Comparison of ENCODE assay signal across 8 mouse cellular contexts in genomic region chr8:88119076-88119475, GRCm38 (mm10). TPM values are rescaled to one million over a fixed set of nuclear protein-coding genes. Genes with fewer than 3 reads are reported as not detected.
DNase-seq lines count a peak whose midpoint lies in the region; ATAC-seq and TF ChIP-seq lines count a peak whose summit lies in the region.

No protein-coding gene starts in this region.

- DNase-seq in lung, embryonic 14.5 days, result peak; percentile 23
- no peak for DNase-seq in lung, adult 18-20 months
- DNase-seq in heart, postnatal 10 days, result peak; percentile 20 to 25
- no peak for DNase-seq in MN1 (ENCODE audit: low spot score)
- no peak for DNase-seq in layer of hippocampus, adult 9-10 months (ENCODE audit: low spot score)

- TF ChIP-seq CTCF in lung, embryonic 14.5 days (IDR thresholded peaks at IDR 0.05; ENCODE audit: low read depth), result no peak

- H3K9me3 ChIP-seq in lung, embryonic 14.5 days (ENCODE audit: low read depth, low read length), result no peaks in the 10 kb centered on the region
- H3K9me3 ChIP-seq in limb, embryonic 15.5 days, result no peaks in the 10 kb centered on the region
- H3K9me3 ChIP-seq in neural tube, embryonic 13.5 days, result no peaks in the 10 kb centered on the region

- peak; percentile 54; the same call in 1 of the 2 replicates for ATAC-seq in lung, embryonic 14.5 days (ENCODE audit: insufficient read depth)
- ATAC-seq in common myeloid progenitor, adult 5-6 weeks (replicated peaks; ENCODE audit: low read depth, poor library complexity, severe bottlenecking), result peak; percentile 31; the same call in 1 of the 2 replicates
- ATAC-seq in limb, embryonic 15.5 days (ENCODE audit: insufficient number of reproducible peaks, low FRiP score, low TSS enrichment, low read depth), result no peak
- 0 out of 2 replicates have a peak, but pooled peaks have one; percentile 65 for ATAC-seq in neural tube, embryonic 13.5 days (ENCODE audit: low read depth)

- intact Hi-C loops in heart, postnatal 10 days (cut with DNase I), result loop anchor here (5.0 kb wide), 1 partner anchor 123 kb away; no protein-coding TSS in a partner anchor

- H3K27ac ChIP-seq in lung, embryonic 14.5 days (ENCODE audit: low read depth), result peak overlapping the region; percentile 74
- H3K27ac ChIP-seq in limb, embryonic 15.5 days, result peak overlapping the region; percentile 87
- peak overlapping the region; percentile 76; the same call in 1 of the 2 replicates for H3K27ac ChIP-seq in neural tube, embryonic 13.5 days (replicated peaks)

- no peaks in the 10 kb centered on the region for H3K27me3 ChIP-seq in lung, embryonic 14.5 days (ENCODE audit: insufficient read depth, low read length)
- H3K27me3 ChIP-seq in limb, embryonic 15.5 days, result no peaks in the 10 kb centered on the region
- H3K27me3 ChIP-seq in neural tube, embryonic 13.5 days, result no peaks in the 10 kb centered on the region

- peak overlapping the region; percentile 93 for H3K9ac ChIP-seq in lung, embryonic 14.5 days
- H3K9ac ChIP-seq in limb, embryonic 15.5 days, result peak overlapping the region; percentile 76
- H3K9ac ChIP-seq in neural tube, embryonic 13.5 days, result peak overlapping the region; percentile 86

- peak overlapping the region; percentile 97 for H3K4me3 ChIP-seq in lung, embryonic 14.5 days (ENCODE audit: low read depth, low read length)
- H3K4me3 ChIP-seq in limb, embryonic 15.5 days, result peak overlapping the region; percentile 98
- H3K4me3 ChIP-seq in neural tube, embryonic 13.5 days, result peak overlapping the region; percentile 76

- H3K4me2 ChIP-seq in lung, embryonic 14.5 days, result peak overlapping the region; percentile 60
- H3K4me2 ChIP-seq in limb, embryonic 15.5 days, result peak overlapping the region; percentile 42
- H3K4me2 ChIP-seq in neural tube, embryonic 13.5 days, result peak overlapping the region; percentile 66

- 0% methylated on average over 11 of the region's 11 CpGs for WGBS in lung, embryonic 14.5 days
- WGBS in limb, embryonic 15.5 days, result 1% methylated on average over 11 of the region's 11 CpGs
- WGBS in neural tube, embryonic 13.5 days, result 1% methylated on average over 11 of the region's 11 CpGs

- H3K36me3 ChIP-seq in lung, embryonic 14.5 days (ENCODE audit: insufficient read depth), result peaks cover 20% of the 10 kb centered on the region
- H3K36me3 ChIP-seq in limb, embryonic 15.5 days, result peaks cover 24% of the 10 kb centered on the region; the same call in 1 of the 2 replicates
- H3K36me3 ChIP-seq in neural tube, embryonic 13.5 days, result peaks cover 22% of the 10 kb centered on the region

- H3K4me1 ChIP-seq in lung, embryonic 14.5 days (ENCODE audit: insufficient read depth), result no peaks in the 10 kb centered on the region
- 0 out of 2 replicates have a peak, but pooled peaks cover 4% of the 10 kb centered on the region for H3K4me1 ChIP-seq in limb, embryonic 15.5 days
- peaks cover 15% of the 10 kb centered on the region for H3K4me1 ChIP-seq in neural tube, embryonic 13.5 days (replicated peaks)

RNA-seq across cellular contexts. Expression of gene Cnep1r1, which starts 0.5 kb away (rescaled TPM):
- polyA plus RNA-seq in lung, embryonic 14.5 days (2014; fragmentation: Nextera tagmentation; extraction: Ambion mirVana), result 33.6 and 36.0 TPM in 2 replicates
- total RNA-seq in common myeloid progenitor, adult 5-6 weeks (2017), result 16.5 and 18.2 TPM in 2 replicates
- total RNA-seq in heart, postnatal 10 days (2021), result 10 to 100 TPM; 27.4 to 31.6 TPM
- 61.3 and 61.7 TPM in 2 replicates for polyA plus RNA-seq in limb, embryonic 15.5 days (2015; fragmentation: Nextera tagmentation; extraction: Ambion mirVana)
- 46.5 and 52.0 TPM in 2 replicates for polyA plus RNA-seq in neural tube, embryonic 13.5 days (2015; fragmentation: Nextera tagmentation; extraction: Ambion mirVana)

RNA-seq across cellular contexts. Expression of gene Heatr3, which starts 18.6 kb away (rescaled TPM):
- 58.2 and 59.2 TPM in 2 replicates for polyA plus RNA-seq in lung, embryonic 14.5 days (2014; fragmentation: Nextera tagmentation; extraction: Ambion mirVana)
- 55.4 and 58.3 TPM in 2 replicates for total RNA-seq in common myeloid progenitor, adult 5-6 weeks (2017)
- total RNA-seq in heart, postnatal 10 days (2021), result 10 to 100 TPM; 21.1 to 24.3 TPM
- 45.0 and 46.3 TPM in 2 replicates for polyA plus RNA-seq in limb, embryonic 15.5 days (2015; fragmentation: Nextera tagmentation; extraction: Ambion mirVana)
- polyA plus RNA-seq in neural tube, embryonic 13.5 days (2015; fragmentation: Nextera tagmentation; extraction: Ambion mirVana), result 36.2 and 41.8 TPM in 2 replicates

Comparison
In these comparisons a context has a peak if more than half of its experiments do, and no peak if none do; other contexts are left out.
1. DNase-seq: peak in lung, embryonic 14.5 days (single experiment) and heart, postnatal 10 days (2 of 2); none in lung, adult 18-20 months (0 of 2), MN1 (single experiment) and layer of hippocampus, adult 9-10 months (single experiment).
2. Peak in every context shown above with its lines, with median percentiles within 50 percentile points of each other: H3K27ac ChIP-seq, H3K4me2 ChIP-seq, H3K4me3 ChIP-seq and H3K9ac ChIP-seq.